Mouse (Mus musculus) heart, postnatal 25 days (tissue): Measurements from ENCODE around the gene Nmur1. TPM values are rescaled to one million over a fixed set of nuclear protein-coding genes. Genes with fewer than 3 reads are reported as not detected.

Source experiments
- DNase-seq: peaks from one replicate; pipeline ENCODE4 v3.0.0; 2022; ENCODE audit warnings: low spot score
- intact Hi-C: fragments of 180-260 bp; cut with DNase I; formaldehyde crosslinking; loops from one replicate; pipeline ENCODE4 v1.15.1; 2025
- total RNA-seq, 2 experiments: library from RNA; stranded (reverse); gene quantifications; 2 replicates each; pipeline ENCODE4 v1.2.3; 2021

Gene Nmur1
- total RNA-seq, 2 experiments from 2014 or later, result not detected

DNA sequence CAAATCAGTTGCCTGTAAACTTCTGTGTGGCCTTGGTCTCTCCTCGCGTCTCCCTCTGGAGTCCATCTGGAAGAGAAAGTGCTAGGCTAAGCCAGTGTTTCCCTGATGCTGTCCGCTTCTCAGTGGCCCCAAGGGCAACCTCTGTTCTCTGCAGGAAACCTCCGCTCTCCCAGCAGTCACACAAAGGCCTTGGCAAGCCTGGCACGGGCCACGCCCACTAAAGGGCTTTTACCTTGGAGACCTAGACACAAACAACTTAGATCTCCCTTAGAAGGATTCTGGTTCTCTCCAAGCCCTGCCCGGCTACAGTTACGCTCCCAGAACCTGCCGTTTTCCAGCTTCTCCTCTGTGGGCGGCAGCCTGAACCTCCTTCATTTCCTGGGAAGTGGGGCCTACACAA lies 5.0 kb downstream of the Nmur1 start:
- DNase-seq, result no peak
- intact Hi-C loops, result no loop called here

DNA sequence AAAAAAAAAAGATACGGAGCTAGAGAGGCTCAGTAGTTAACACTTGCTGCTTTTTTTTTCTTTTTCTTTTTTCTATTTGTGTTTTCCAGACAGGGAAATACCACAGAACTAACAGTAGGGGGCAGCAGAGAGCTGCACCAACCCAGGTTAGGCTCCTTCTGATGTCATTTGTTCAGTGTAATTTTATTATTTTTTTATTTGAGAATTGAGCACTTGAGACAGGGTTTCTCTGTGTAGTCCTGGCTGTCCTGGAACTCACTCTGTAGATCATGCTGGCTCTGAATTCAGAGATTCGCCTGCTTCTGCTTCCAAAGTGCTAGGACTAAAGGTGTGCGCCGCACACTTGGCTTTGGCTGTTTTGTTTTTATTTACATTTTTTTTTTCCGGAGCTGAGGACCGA lies 9.7 kb downstream of the Nmur1 start:
- intact Hi-C loops, result loop anchor here (1.0 kb wide), 1 partner anchor 14 kb away; no protein-coding TSS in a partner anchor

DNA sequence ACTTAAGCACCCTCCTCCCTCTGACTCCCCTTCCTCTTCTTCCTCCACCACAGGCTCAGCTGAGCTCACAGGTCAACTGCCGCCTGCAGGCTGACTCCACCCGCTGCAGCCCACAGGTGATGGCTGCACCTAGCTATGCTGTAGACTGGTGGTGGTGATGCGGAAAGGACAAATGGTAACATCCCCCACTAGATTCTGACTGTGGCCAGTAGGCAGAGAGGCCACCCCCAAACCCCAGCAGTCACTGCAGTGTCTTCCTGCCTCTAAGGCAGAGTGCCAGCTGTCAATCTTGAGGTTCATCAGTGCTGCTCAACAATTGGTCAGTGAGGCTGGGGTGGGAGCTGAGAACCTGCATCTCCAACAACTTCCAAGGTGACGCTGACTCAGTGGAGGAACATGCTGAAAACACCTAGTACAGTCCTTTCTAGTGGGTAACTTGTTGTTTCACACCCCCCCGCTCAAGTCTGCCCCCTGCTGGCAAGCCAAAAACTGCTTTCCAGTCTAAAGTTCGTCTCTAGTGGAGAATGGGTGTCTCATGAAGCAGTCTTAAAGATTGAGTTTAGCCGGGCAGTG lies 10.3 kb downstream of the Nmur1 start:
- no peak for DNase-seq
- intact Hi-C loops, result loop anchor here (1.0 kb wide), 1 partner anchor 15 kb away; no protein-coding TSS in a partner anchor

More for the DNA sequence above, 9.7 kb downstream of the Nmur1 start:
- DNase-seq, result no peak

DNA sequence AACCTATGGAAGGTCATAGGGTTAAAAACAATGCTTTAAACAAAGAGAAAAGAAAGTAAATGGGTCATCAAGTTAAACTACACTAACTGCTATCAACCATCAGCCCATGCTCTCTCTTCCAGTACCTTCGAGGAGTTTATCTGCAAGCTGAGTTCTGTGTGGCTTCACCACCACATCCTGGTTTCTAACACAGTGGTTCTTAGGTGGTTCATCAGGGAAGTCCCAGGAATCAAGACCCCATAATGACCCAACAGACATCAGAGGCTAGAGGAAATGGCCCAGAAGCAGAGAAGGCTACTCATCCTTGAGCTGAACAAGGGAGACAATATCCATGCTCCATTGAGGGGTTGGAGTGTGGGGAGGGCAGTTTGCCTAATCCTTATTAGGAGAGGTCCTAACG lies 10.9 kb downstream of the Nmur1 start:
- DNase-seq, result no peak
- intact Hi-C loops, result no loop called here

DNA sequence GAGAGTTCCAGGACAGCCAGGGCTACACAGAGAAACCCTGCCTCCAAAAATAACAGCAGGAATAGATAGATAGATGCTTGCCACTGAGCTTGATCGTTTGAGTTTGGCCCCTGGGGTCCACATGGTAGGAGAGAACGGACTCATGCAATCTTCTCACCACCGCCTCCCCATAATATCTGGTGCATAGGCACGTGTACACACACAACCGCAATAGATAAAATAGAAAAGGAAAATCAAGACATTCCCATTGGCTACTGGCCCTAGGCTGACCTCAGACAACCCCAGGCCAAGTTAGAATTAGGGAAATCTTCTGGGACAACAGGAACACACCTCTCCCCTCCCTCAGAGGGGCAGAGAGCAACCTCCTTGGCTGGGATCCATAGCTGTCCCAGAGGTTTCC lies 11.3 kb downstream of the Nmur1 start:
- DNase-seq, result no peak
- intact Hi-C loops, result no loop called here

DNA sequence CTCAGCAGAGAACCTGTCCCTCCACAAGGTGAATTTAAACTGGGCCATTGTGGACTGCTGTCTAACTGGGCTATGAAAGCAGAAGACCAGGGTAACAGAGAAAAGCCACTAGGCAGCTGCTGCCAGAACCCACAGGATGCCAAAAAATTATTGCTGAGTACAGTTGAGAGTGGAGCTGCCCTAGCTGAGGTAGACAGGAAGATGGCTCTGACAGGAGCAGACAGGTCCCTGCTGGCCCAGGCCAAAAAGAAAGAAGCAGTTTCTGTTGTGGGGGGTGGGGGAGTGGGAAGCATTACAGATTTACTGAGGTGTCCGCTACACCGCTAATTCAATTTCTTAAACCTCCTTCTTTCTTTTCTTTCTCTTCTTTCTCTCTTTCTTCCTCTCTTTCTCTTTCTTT lies 16.6 kb downstream of the Nmur1 start:
- intact Hi-C loops, result no loop called here
- no peak for DNase-seq

DNA sequence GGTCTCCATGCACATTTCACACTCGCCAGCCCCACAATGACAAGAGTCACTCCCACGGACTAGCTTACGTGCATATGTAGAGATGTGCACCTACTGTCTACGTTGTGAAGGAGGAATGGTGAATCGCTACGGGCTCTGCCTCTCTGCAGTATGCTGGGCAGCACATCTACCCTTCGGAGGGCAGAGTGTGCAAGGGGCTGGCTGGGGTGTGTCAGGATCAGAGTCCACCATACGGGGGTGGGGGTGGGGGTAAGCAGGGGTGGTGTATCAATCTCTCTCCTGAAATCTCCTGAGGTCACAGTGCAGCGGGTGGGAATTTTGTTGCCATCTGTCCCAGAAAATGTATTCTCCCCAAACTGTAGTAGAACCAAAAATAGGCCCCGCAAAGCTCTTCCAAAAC lies 17.5 kb downstream of the Nmur1 start:
- intact Hi-C loops, result no loop called here
- no peak for DNase-seq

DNA sequence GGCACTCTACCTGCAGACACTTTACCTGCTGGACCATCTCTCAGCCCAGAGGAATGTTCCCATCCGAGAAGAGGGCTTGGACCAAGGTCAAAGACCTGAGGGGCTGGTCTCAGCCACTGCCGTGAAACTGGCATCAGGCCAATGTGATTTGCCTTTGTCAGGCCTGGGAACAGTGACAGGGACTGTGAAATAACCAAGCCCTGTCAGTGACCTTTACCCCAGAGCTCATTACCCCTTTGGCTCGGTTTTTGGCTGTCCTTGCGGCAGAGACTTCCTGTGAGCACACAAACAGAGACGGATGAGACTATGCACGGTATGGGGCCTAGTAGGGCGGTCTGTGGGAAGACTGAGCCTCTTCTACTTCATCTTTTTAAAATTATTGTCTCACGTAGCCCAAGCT lies 19.1 kb downstream of the Nmur1 start:
- intact Hi-C loops, result no loop called here
- peak; percentile 9 for DNase-seq

DNA sequence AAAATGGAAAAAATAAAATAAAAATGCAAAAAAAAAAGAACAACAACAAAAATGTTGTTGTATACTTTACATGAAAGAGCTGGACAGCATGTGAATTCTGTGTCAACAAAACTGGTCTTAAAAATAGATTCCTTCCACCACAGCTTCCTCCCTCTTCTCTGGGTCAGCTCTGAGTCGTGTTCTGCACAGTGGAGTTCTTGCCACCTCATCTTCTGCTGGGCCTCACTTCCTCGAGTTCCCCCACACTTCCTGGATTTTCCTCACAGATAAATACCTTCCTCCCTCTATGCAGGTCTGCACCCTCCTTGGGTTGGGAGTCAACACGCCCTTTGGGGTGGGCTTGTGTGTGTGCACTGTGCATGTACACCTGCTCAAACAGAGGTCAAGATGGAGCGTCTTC lies 19.7 kb downstream of the Nmur1 start:
- intact Hi-C loops, result no loop called here
- DNase-seq, result no peak

DNA sequence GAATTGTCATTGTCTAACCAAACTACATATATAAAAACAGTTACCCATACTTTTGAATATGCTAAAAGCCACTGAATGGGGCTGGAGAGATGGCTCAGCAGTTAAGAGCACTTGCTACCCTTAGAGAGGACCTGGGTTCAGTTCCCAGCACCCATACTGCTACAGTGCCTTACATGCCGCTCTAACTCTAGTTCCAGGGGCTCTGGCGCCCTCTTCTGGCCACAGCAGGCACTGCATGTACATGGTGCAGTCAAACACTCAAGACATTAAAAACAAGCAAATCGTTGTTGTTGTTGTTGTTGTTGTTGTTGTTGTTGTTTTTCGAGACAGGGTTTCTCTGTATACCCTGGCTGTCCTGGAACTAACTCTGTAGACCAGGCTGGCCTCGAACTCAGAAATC lies 21.2 kb downstream of the Nmur1 start:
- DNase-seq, result no peak

DNA sequence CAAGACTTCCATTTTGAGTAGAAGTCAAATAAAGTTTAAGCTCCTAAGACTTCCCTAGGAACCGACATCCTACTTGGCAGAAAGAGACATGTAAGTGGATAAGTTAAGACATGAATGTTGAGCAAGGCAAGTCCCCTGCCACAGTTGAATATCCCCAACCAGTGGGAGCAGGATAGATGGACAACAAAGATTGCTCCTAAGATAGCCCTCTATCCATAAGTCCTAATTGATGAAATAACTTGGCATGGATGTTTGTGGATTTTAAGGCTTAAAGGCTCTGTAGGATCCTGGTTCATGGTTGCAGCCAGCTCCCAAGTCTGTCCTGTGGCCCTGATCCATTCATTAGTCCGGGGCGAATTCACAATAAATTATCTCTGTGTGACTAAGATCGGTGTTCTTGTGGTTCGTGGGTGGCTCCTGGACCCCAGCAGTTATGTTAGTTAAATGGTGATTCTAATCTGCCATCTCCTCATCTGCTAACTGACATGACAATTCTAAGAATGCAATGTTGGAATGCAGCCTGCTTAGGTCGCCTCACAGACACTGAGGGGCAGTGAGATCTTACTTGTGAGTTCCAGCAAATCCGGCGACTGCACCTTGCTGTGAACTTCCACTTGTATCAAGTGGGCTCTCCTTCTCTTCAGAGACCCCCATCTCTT lies 25.8 kb downstream of the Nmur1 start:
- intact Hi-C loops, result no loop called here
- no peak for DNase-seq

More for the DNA sequence above, 21.2 kb downstream of the Nmur1 start:
- intact Hi-C loops, result no loop called here

DNA sequence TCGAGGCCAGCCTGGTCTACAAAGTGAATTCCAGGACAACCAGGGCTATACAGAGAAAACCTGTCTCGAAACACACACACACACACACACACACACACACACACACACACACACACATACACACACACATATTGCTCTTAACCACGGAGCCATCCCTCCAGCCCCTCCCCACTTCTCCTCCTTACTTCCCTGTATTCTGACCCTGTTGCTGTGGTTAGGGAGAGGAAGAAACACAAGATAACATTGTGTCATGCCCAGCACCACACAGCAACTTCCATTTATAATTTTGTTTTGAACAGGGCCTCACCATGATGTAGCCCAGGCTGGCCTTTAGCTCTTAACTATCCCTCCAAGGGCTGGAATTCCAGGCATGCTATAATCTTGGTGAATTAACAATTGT lies 26.7 kb downstream of the Nmur1 start:
- DNase-seq, result no peak
- intact Hi-C loops, result no loop called here

DNA sequence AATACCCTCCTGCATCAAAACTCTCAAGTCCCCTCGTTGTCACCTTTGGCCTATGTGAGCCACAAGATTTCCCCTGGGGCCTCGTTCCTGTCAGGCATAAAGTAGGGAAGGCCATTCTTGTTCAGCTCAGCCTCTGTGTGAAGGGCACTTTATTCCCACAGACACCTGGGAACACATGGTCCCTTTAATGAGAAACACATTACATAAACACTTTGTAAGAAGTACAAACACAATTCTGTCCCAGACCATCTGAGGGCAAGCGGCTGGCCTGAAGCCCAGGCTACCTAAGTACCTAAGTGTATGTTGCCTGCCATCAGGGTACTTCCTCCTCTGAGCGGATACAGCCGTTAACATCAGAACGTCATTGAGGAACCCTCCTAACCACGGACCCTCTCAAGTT lies 27.8 kb downstream of the Nmur1 start:
- intact Hi-C loops, result no loop called here

DNA sequence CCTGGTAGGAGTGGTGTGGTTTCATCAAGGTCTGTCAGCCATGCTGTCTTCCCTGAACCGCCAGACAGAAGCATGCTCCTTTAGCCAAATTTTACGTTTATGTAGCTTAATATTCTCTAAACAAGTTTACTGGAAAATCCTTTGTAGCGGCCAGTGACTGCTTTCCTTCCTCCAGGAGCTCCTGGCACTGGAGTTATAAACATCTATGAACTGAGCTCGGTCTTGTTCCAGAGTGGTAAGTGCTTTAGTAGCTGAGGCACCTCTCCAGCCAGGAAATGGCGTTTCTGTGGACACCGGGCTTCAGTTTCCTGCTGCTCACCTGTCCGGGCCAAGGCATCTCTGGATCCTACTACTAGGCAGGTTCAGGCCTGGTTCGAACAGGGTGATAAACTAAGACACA lies 28.4 kb downstream of the Nmur1 start:
- no peak for DNase-seq
- intact Hi-C loops, result no loop called here

More for the DNA sequence above, 27.8 kb downstream of the Nmur1 start:
- DNase-seq, result no peak

DNA sequence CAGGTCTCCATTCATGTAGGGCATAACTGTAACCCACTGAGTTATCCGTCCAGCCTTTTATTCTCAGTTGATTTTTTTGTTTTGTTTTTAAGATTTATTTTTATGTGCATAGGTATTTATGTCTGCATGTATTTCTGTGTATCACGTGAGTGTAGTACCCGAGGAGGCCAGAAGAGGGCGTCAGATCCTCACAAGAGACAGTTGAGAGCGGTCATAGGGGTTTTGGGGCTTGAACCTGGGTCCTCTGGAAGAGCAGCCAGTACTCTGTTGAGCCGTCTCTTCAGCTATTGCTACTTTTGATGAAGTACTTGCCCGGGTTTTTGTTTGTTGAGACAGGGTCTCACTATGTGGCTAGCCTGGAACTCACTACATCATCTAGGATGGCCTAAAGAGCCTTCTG lies 30.1 kb downstream of the Nmur1 start:
- no peak for DNase-seq
- intact Hi-C loops, result no loop called here

DNA sequence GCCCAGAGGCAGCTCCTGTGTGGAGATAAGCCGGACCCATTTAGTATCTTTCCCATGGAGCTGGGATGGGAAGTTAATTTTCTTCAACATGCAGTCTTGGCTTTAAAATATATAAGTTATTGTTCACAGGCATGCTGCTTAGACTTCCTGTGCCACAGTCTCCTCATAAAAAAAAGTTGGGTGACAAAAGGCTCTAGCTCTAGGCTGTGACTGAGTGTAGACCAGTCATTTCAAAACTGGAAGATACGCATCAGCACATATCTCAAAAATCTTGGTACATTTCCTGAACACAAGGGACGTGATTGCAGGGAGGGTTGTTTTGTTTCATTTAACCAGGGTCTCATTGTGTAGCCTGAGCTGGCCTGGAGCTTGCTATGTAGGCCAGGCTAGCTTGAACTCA lies 31.8 kb downstream of the Nmur1 start:
- no peak for DNase-seq
- intact Hi-C loops, result no loop called here

DNA sequence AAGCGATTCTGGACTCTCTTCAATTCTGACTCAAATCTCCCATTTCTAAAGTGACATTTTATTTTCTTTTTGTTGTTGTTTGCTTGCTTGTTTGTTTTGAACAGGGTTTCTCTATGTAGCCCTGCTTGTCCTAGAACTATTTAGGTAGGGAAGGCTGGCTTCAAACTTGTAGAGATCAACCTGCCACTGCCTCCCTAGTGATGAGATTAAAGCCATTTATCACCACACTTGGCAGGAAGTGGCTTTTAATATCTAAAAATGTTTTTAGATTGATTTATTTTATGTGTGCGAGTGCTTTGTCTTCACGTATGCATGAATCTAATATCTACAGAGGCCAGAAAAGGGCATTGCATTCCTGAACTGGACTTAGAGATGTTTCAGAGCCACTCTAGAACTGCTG lies 32.8 kb downstream of the Nmur1 start:
- intact Hi-C loops, result no loop called here
- DNase-seq, result no peak

DNA sequence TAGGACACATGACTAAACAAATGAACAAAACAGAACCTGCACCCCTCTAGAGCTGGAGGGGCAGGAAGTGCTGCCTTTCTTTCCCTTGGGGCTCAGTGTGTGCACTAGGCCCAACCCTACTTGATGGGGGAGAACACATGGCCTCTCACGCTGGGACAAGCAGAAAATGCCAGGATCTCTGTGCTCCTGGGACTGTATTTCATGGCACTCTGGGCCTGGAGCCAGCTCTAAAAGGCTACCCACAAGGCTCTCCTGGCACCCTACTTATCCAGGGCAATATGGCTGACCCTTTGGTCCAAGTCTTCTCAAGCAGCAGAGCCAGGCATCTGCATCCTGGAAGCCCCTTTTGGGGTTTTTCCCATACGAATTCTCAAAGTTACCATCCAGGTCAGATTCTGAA lies 34.6 kb downstream of the Nmur1 start:
- intact Hi-C loops, result no loop called here
- DNase-seq, result no peak

DNA sequence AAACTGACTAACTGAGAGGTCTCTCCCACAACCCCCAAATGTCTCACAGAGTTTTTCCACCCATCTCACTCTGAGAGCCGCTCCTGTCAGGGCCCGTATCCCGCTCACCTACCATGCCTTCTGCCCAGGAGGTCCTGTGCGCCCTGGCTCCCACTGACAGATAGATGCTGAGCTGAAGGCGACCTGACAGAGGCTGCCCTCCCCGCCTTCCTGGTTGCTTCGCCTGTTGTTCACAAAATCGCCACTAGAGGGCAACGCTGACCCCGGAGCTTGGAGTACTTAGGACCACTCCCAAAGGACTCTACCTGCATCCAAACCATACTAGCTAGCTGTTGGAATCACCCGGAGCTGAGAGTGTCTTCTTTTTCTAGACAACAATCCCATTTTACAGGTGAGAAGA lies 36.8 kb downstream of the Nmur1 start:
- intact Hi-C loops, result no loop called here
- no peak for DNase-seq

DNA sequence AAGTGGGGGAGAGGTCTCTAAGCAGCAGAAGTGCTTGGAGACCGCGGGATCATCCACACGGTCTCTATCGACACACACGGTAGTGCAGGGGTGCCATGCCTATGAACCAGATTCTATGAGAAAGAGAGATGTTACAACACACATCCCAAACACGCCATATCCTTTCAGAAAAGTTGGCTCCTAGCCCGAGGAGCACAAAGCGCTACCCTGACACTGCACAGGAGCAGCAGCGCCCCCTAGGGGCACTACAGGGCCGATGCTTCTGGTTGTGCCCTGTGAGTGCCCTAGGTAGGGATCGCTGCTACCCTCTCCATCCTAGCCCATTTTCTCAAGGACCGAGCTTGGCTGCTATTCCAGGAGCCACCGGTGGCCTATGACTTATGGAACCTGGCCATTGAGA lies 45.0 kb downstream of the Nmur1 start:
- intact Hi-C loops, result no loop called here
- DNase-seq, result no peak

DNA sequence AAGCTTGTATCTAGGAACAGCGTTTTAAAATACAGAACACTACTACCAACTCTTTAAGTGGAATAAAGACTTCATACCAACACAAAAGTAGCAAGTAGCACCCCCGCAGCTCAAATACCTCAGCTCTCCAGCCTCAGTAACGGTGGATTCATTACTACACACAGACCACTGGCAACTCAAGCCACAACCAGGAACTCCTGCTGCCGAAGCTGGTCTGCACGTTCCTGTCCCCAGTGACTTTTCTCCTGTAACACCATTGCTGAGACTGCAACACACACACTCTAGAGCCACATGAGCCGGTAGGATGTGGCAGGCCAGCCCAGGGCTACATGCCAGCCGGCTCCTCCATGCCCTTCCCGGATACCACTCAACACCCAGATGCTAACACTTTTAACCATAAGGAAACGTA lies 46.9 kb downstream of the Nmur1 start:
- intact Hi-C loops, result loop anchor here (5.0 kb wide), 1 partner anchor 153 kb away; no protein-coding TSS in a partner anchor
- no peak for DNase-seq

DNA sequence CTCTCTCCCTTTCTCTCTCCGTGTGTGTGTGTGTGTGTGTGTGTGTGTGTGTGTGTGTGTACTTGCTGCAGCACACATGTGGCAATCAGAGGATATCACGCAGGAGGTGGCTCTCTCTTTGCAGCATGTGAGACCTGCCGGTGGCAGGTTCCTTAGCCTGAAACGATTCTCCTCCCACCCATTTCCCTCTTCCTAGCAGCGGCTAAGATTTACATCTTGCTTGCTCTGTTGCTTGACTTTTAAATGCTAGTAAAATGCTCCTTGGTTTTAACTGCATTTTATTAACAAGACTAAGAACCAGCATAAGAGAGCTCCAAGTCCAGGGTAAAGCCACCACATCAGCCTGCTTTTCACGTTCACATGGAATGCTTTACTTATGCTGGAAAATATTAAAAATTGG lies 47.4 kb downstream of the Nmur1 start:
- intact Hi-C loops, result loop anchor here (5.0 kb wide), 1 partner anchor 154 kb away; no protein-coding TSS in a partner anchor
- no peak for DNase-seq
